Mouse (Mus musculus) B cell, adult 2 months (primary cell): ENCODE measurements around the gene Akap2.

Experiments used
- DNase-seq, 2 experiments: peaks; one replicate each; pipeline ENCODE4 v3.0.0; 2022

Gene Akap2

GRCm38 (mm10) chr4:57764392-57764791 is 46.9 kb downstream of the Akap2 start:
- DNase-seq: no peak

- DNase-seq: no peak
Observed at GRCm38 (mm10) chr4:57764926-57765325, 47.5 kb downstream of the Akap2 start.

GRCm38 (mm10) chr4:57765806-57766205 is 48.3 kb downstream of the Akap2 start:
- DNase-seq: no peak

GRCm38 (mm10) chr4:57769007-57769406 is 51.5 kb downstream of the Akap2 start:
- DNase-seq: no peak

- no peak for DNase-seq
Observed at GRCm38 (mm10) chr4:57770185-57770823, 52.8 kb downstream of the Akap2 start.

GRCm38 (mm10) chr4:57771558-57772219 is 54.2 kb downstream of the Akap2 start:
- DNase-seq: no peak

- DNase-seq: no peak
Observed at GRCm38 (mm10) chr4:57772851-57773510, 55.5 kb downstream of the Akap2 start.

- no peak for DNase-seq
Observed at GRCm38 (mm10) chr4:57774517-57774916, 57.1 kb downstream of the Akap2 start.

GRCm38 (mm10) chr4:57775582-57775981 is 58.1 kb downstream of the Akap2 start:
- no peak for DNase-seq

- no peak for DNase-seq
Observed at GRCm38 (mm10) chr4:57780403-57780802, 62.9 kb downstream of the Akap2 start.

GRCm38 (mm10) chr4:57780833-57781641 is 63.6 kb downstream of the Akap2 start:
- DNase-seq: peak in 1 of 2 experiments; percentile 11

GRCm38 (mm10) chr4:57781994-57782393 is 64.5 kb downstream of the Akap2 start:
- peak; percentile 81 for DNase-seq

GRCm38 (mm10) chr4:57782549-57783390 is 65.3 kb downstream of the Akap2 start:
- DNase-seq: peak; percentile 48 to 51

- no peak for DNase-seq
Observed at GRCm38 (mm10) chr4:57783391-57783770, 65.9 kb downstream of the Akap2 start.

GRCm38 (mm10) chr4:57783853-57784600 is 66.6 kb downstream of the Akap2 start:
- DNase-seq: no peak

GRCm38 (mm10) chr4:57788709-57789108 is 71.3 kb downstream of the Akap2 start:
- peak; percentile 74 to 78 for DNase-seq

- no peak for DNase-seq
Observed at GRCm38 (mm10) chr4:57789118-57789517, 71.7 kb downstream of the Akap2 start.

GRCm38 (mm10) chr4:57793989-57794388 is 76.5 kb downstream of the Akap2 start:
- DNase-seq: no peak

GRCm38 (mm10) chr4:57794547-57794946 is 77.1 kb downstream of the Akap2 start:
- DNase-seq: no peak

- no peak for DNase-seq
Observed at GRCm38 (mm10) chr4:57797548-57798285, 80.3 kb downstream of the Akap2 start.
